Mouse (Mus musculus) olfactory bulb, adult 2 months (tissue): ENCODE data around the gene Hist1h3c. TPM values are rescaled to one million over a fixed set of nuclear protein-coding genes. Genes with fewer than 3 reads are reported as not detected.
"Not testable (repeated sequence)": the region's sequence is repeated elsewhere in the genome, so short reads cannot be mapped to it uniquely, and the experiment has no call there.

Experiments
- H3K27ac ChIP-seq: fragments of 200-500 bp; 2 replicates; pipeline ENCODE4 v1.5.1; 2012; ENCODE audit warnings: low read depth, low read length; ENCODE audit not compliant: insufficient read depth
- H3K4me1 ChIP-seq: fragments of 200-500 bp; 2 replicates; pipeline ENCODE4 v1.6.1; 2012; ENCODE audit warnings: low read length; ENCODE audit not compliant: control insufficient read depth, insufficient read depth
- H3K4me3 ChIP-seq: fragments of 200-500 bp; 2 replicates; pipeline ENCODE4 v1.5.1; 2012; ENCODE audit warnings: mild to moderate bottlenecking, low read depth, low read length, moderate library complexity; ENCODE audit not compliant: insufficient read depth
- CTCF ChIP-seq: fragments of 200-500 bp; IDR thresholded peaks from 2 replicates; pipeline ENCODE4 v1.5.1; 2012; ENCODE audit warnings: low read depth, mild to moderate bottlenecking, low read length, moderate library complexity; ENCODE audit not compliant: insufficient read depth
- POLR2A ChIP-seq: fragments of 200-500 bp; IDR thresholded peaks from 2 replicates; pipeline ENCODE4 v1.6.1; 2012; ENCODE audit warnings: mild to moderate bottlenecking, low read depth, low read length, moderate library complexity; ENCODE audit not compliant: insufficient read depth
- WGBS: fragments of 180-500 bp; shearing (Covaris S2); methylation state at CpG from one replicate; pipeline ENCODE4 v1.1.7; 2018; 5-methylcytosine and 5-hydroxymethylcytosine counted together
- polyA plus RNA-seq: library from polyadenylated mRNA; stranded (reverse); fragments of >200 nt; gene quantifications from 2 replicates; pipeline ENCODE4 v1.2.4, GENCODE M21; 2012; ENCODE audit warnings: low replicate concordance; ENCODE audit not compliant: missing spikeins, insufficient read depth, insufficient read length

Gene Hist1h3c
- polyA plus RNA-seq, 1 experiment, result not detected

GRCm38 (mm10) chr13:23716261-23717042, 28.9 kb downstream of the Hist1h3c start:
- TF ChIP-seq POLR2A (no peak), CTCF (no peak)
- 87% methylated on average over 5 of the region's 5 CpGs for WGBS
- Histone ChIP-seq H3K4me1 (no peaks in the 10 kb centered on the region), H3K27ac (no peak overlapping the region), H3K4me3 (no peak overlapping the region)

DNA sequence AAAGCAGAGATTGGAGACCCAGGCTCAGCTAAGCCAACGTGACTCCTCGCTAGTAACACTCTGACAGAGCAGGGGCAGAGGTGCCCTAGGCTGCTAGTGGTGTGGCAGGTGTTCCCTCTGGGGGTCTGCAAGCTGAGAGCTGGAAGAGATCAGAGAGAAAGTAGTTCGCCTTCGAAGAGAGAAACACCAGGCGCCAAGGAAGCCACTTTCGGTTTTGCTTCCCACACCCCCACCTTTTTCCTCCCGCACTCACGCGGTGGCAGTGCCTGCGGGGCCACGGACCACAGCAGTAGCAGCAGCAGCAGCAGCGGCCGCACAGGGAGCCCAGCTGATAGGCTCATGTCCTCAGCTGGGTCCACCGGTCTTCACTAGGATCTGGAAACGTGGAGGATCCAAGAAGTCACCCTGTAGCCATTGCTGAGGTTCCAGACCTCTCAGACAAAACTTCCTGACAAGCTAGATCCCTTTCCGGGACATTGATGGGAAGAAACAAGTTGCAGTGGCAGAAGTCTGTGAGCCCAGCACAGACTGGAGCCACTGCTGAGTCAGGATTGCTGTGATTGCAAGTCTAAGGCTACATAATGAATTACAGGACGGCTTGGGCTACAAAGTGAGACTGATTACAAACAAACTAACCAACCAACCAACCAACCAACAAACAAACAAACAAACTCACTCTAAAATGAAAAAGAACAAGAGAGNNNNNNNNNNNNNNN, 34.9 kb downstream of the Hist1h3c start, which contains the start of gene Hfe:
Gene Hfe, minus strand, starts transcription at position 481 of the 716 bp plus-strand sequence.
- no peak for TF ChIP-seq POLR2A
- no peak for TF ChIP-seq CTCF
- Histone ChIP-seq H3K27ac (0 out of 2 replicates have a peak within 1 kb of the TSS, but pooled peaks have one; percentile 46), H3K4me3 (peak within 1 kb of the TSS; percentile 48), H3K4me1 (no peaks in the 10 kb centered on the region)
- WGBS, result 2% methylated on average over 17 of the region's 17 CpGs

DNA sequence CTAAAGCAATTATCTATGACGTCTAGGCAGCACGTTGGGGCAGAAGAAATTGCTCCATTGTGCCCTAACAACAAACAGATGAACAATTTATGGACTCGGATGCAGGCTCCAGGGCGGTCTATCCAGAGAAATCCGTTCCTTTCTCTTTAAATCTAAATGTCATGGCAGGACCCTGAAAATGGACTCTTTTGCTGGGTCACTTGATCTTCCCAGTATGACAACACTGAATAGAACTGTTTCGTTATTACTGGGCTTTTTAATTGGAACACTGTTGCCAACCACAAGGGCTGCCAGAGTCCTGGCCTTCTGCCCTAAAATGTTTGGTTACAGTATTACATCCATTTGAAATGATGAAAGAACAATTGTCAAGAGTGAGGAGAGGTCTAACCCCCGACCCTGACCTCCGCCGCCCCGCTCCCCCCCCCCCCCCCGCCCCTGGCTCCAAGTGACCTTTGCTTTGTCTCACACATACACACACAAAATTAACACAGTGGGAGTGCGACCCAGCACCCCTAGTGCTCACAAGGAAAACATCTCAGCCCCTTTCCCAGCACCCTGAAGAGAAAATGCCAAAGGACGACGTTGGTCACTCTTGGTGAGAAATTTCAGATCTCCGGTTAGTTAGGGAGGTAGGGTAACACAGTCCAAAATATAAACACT, 35.6 kb downstream of the Hist1h3c start:
- H3K4me1 ChIP-seq, result no peaks in the 10 kb centered on the region
- WGBS, result 16% methylated on average over 15 of the region's 15 CpGs
- TF ChIP-seq CTCF, result no peak
- TF ChIP-seq POLR2A, result no peak
- peak overlapping the region; percentile 48 for H3K4me3 ChIP-seq
- H3K27ac ChIP-seq, result 0 out of 2 replicates have a peak overlapping the region, but pooled peaks have one; percentile 46

DNA sequence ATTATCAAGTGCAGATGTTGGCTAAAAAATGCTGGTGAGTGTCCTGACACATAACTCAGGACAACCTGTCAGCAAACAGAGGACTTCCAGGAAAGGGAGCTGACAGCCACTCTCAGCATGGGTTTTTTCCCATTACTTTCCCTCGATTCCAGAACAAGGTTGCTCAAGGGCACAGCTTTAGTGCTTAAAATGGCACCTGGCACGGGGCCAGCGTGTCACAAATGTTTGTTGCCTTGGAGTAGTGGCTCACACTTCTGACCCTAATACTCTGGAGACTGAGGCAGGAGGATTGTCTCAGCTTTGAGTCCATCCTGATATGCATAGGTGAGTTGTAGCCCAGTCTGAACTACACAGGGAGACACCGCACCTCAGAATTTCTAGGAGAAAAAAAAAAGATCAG, 36.7 kb downstream of the Hist1h3c start:
- TF ChIP-seq POLR2A, result no peak
- TF ChIP-seq CTCF, result no peak
- Histone ChIP-seq H3K4me3 (no peak overlapping the region), H3K4me1 (no peaks in the 10 kb centered on the region), H3K27ac (no peak overlapping the region)
- WGBS, result 67% methylated on average over 4 of the region's 4 CpGs

GRCm38 (mm10) chr13:23708041-23708440, 37.4 kb downstream of the Hist1h3c start:
- 90% methylated on average over 4 of the region's 4 CpGs for WGBS
- no peak for TF ChIP-seq POLR2A
- no peak for TF ChIP-seq CTCF
- Histone ChIP-seq H3K4me3 (no peak overlapping the region), H3K27ac (no peak overlapping the region), H3K4me1 (no peaks in the 10 kb centered on the region)

DNA sequence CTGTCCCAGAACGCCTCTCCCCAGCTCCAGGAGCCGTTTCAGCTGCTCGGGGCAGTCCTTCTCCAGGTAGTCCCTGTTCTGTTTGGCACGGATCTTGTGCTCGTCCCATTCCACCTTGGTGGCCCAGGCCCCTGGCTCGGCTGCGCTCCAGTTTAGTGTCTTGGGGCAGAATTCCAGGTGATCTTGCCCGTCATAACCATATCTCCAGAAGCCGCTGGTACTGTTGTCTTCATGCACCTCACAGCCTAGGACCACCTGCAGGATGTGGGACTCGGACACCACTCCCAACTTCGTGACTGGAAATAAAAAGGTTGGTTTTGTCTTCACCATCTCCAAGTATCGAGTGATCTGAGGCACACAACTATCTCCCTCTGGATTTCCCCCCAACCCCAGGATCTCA, 38.6 kb downstream of the Hist1h3c start:
- no peak overlapping the region for H3K27ac ChIP-seq
- TF ChIP-seq POLR2A, result no peak
- no peak for TF ChIP-seq CTCF
- 95% methylated on average over 12 of the region's 12 CpGs for WGBS

GRCm38 (mm10) chr13:23705751-23706356, 39.5 kb downstream of the Hist1h3c start:
- H3K4me3 ChIP-seq, result no peak overlapping the region
- no peaks in the 10 kb centered on the region for H3K4me1 ChIP-seq
- no peak overlapping the region for H3K27ac ChIP-seq
- 93% methylated on average over 7 of the region's 7 CpGs for WGBS
- TF ChIP-seq CTCF (no peak), POLR2A (no peak)

More for the DNA sequence above, 38.6 kb downstream of the Hist1h3c start:
- Histone ChIP-seq H3K4me3 (no peak overlapping the region), H3K4me1 (no peaks in the 10 kb centered on the region)

GRCm38 (mm10) chr13:23702801-23703200, 42.6 kb downstream of the Hist1h3c start:
- WGBS, result 85% methylated on average over 2 of the region's 2 CpGs

GRCm38 (mm10) chr13:23702220-23702619, 43.2 kb downstream of the Hist1h3c start:
- Histone ChIP-seq H3K4me3 (no peak overlapping the region), H3K27ac (no peak overlapping the region), H3K4me1 (no peaks in the 10 kb centered on the region)
- 83% methylated on average over 4 of the region's 4 CpGs for WGBS
- no peak for TF ChIP-seq POLR2A
- no peak for TF ChIP-seq CTCF

More at GRCm38 (mm10) chr13:23702801-23703200, 42.6 kb downstream of the Hist1h3c start:
- not testable (repeated sequence) for H3K4me3 ChIP-seq, H3K27ac ChIP-seq, H3K4me1 ChIP-seq
